Mouse (Mus musculus): ENCODE results near the gene Tnfrsf23.
"Not testable (repeated sequence)": the region's sequence is repeated elsewhere in the genome, so short reads cannot be mapped to it uniquely, and the experiment has no call there.

Gene Tnfrsf23

DNA sequence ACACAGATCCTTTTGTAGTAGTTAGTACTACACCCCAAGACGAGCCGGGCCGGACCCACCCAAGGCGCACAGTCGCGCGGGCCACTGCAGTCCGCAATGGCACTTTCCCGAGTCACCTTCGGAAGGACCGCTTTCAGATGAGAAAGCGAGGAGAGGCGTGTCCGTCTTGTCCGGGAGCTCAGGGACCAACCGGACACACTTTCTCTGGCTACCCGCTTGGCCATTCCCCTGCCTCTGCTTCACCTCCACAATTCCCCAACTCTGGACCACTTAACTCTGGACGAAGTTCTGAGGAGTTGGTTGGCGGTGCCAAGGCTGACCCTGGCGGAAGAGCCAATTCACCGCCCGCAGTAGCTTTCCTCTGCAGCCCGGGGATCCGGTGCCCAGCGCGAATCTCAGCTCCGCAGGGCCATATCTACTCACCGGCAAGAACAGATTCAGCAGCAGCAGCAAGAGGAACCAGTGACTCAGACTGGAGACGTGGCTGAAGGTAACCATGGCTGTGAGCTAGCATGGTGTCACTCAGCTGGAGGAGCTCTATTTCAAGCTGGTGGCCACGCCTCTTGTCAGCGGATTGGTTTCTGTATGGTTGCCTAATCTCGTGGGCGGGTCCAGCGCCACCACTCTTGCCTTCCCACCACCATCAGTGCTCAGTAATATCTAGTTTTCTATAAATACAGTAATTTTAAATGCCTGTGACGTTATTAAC is at the start of gene Tnfrsf23:
TSS of gene Tnfrsf23 (minus strand) at position 514 of the 709 bp plus-strand sequence.
- DNase-seq (ENCODE audit: low spot score in 2 of 2), result peak; percentile 82 to 87

DNA sequence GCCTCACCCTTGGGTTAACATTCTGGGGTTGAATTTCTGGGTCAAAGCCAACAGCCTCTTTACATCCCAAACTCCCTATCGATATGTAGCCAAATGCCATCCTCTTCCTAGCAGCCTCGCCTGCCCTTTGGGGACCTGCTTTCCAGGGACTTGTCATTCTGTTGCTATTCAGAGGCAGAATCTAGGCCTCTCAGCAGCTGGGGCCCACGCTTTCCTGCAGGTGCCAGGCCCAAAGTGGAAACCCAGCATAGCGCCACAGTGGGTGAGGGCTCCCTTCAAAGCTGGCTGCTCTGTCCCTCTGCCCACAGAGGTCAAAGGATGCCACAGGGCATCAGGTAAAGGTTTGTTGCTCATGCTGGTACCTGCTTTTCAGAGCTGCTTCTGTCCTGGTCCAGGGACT is 48.1 kb upstream of the Tnfrsf23 start:
- DNase-seq (ENCODE audit: low spot score in 2 of 2), result no peak

DNA sequence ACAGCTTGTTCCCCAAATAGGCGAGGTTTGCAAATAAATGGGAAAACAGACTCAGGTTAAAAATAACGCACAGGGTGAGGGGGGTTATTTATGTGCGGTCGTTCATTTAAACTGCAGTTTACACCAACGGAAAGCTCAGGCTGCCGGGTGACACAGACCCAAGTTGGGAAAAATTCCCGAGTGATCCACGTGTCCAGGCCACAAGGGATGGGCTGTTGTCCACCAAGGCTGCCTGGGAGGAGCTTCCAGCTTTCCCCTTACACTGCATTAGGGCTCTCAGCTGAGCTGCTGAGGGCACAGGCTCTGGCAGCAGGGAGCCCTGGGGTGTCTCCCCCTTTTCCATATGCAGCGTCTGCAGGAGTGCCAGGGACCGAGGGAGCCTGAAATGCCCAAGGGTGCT is 44.2 kb upstream of the Tnfrsf23 start:
- no peak for DNase-seq (ENCODE audit: low spot score in 2 of 2)

DNA sequence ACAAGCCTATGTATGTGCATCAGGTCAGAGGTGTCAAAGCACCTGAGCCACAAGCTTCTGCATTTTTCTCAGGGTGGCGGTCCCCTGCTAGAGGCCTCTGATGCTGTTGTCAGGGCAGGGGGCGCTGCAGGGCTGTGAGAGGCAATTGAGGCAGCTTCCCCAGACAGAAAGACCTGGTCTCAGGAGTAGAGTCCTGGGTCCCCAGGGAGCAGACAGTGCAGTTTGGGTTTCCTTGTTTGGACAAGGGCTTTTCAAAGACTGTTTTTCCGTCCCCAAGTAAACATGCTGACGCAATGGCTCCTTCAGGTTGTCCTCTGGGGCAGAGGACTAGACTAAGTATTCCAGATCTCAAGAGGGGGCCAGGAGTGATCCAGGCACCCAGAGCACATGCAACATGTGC is 40.7 kb upstream of the Tnfrsf23 start:
- DNase-seq (ENCODE audit: low spot score in 2 of 2), result no peak

DNA sequence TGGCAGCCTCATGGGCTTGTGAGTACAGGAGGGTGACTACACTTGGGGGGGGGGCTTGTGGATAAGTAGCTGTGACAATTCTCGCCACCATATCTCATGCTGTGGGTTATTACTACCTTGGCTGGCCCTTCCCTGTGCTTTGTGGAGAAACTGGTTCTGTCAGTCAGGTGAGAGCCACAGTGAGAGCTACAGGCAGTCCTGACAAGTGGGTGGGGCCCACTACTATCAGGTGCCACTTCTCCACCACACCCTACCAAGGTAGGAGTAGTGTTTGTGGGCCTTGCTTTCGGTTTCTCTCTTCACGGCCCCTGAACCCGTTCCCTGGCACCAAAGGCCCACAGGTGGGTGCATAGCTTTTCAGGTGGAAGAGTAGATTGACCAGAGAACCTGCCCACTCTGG is 38.2 kb upstream of the Tnfrsf23 start:
- DNase-seq (ENCODE audit: low spot score in 2 of 2), result no peak

DNA sequence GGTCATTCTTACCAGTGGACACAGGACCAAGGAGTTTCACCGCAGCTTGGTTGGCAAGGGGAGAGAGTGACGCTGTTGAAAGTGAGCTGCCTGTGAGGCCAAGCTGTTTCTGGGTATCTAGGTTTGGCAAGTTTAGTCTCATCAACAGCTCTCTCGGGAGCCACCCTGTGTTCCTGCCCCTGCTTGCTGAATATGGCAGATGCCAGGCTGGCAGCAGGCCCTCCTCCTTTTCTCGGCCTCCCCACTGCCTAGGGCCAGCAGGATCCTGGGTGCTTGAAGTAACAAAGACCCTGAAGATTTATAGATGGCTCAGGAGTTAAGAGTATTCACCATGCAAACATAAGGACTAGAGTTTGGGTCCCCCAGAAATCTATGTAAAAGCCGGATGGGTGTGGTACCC is 37.0 kb upstream of the Tnfrsf23 start:
- DNase-seq (ENCODE audit: low spot score in 2 of 2), result no peak

DNA sequence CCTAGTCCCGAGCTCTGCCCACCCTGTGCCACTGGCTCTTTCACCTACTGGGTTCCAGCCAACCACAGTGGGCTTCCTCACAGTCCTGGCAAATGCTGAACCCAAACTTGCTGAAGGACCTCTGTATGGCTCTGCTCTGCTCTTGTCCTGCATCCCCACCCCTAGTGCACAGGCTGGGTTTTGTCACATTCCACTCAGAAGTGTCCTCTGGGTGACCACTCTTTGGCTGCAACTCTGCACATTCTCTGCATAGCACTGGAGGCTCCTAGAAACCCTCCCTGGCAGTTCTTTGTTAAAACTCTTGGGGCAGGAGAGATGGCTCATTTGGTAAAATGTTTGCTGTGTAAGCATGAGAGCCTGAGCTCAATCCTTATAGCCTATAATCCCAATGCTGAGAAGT is 32.1 kb upstream of the Tnfrsf23 start:
- no peak for DNase-seq (ENCODE audit: low spot score in 2 of 2)

DNA sequence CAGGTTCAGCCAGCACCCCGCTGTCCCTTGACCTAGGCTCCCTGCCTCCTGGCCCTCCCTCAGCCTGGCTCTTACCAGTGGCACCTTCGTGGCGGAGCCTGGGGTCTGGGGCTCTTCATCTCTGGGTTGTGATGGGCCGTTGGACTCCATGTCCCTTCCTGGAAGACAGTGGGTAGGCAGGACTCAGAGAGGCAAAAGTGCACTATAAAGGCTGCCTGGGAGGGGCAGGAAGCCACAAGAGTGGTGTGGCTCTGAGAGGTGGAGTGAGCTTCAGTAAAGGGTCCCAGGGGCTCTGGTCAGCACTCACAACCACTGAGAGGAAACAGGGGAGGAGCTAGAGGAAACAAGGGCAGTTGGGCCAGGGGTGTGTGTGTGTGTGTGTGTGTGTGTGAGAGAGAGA is 27.7 kb upstream of the Tnfrsf23 start:
- DNase-seq (ENCODE audit: low spot score in 2 of 2), result no peak

DNA sequence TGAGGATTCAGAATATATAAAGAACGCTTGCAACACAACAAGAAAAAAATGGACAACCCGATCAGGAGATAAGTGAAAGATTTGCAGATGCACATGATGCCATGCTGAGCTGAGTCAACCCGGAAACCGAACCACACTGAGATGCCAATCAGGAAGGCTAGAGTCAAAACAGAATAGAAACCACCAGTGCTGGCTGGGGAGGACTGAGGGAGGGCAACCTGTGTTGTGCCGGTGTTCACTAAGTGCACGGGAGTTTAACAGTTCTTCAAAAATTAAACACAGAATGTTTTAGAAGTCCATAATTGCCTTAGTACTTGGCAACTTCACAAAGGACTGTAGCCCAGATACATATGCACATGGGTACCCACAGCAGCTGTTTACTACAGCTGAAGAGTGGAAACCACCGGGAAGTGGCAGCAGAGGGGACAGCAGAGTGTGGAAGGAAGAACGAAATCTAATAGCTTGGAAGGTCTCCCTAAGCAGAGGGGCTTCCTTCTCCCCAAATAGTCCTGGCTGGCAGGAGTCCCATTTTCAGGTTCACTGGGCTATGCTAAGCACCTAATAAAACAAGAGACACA is 27.2 kb upstream of the Tnfrsf23 start:
- no peak for DNase-seq (ENCODE audit: low spot score in 2 of 2)

DNA sequence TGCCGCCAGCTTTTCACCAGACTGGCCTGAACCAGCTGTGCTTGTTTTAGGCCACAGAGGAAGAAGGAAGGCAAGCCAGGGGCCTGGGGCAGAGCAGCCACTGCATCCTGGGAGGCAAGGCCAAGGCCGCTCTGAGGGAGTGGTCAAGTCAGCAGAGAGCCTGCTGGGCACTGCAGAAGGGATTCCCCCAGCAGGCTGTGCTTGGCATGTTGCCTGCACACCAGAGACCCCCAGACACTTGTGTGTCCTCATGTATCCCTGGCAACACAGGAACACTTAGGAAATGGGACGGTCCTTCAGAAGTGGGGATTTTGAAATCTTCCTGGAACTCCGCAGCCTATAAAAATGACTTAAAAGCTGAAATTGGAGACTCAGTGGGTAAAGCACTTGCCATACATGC is 26.4 kb upstream of the Tnfrsf23 start:
- DNase-seq (ENCODE audit: low spot score in 2 of 2), result no peak

DNA sequence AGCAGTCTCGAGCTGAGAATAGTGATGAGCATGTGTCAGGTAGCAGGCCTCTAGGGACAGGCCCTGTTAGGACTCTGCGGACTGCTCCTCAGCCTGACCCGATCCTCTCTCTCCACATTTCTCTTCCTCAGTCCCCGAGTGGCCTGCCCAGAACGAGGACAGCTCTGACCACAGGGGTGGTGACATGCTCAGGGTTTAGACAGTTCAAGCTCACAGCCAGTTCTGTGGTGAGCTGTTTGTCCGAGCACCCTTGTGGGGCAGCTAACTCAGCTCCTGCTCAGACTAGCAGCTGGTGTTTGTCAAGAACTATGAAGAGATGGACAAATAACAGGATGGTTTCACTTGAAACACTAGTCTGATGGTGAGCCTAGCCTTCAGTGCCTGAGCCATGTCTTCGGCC is 25.7 kb upstream of the Tnfrsf23 start:
- DNase-seq (ENCODE audit: low spot score in 2 of 2), result no peak

DNA sequence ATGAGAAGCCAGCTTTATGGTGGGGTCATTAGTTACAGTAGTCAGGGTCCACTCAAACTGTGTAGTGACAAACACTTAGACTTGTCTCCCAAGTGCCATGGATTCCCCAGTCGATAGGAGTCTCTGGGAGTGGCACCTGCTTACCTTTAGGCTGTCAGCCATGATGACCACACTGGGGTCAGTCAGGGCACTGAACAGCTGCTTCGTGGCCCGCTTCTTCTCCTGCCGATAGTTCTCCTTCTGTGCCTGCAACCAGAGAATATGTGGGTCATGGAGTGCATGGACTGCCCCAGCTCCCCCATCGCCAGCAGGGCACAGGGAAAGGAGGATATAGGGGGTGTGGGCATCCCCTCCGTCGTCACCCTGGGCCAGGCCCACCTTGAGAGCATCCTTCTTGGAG is 23.7 kb upstream of the Tnfrsf23 start:
- no peak for DNase-seq (ENCODE audit: low spot score in 2 of 2)

DNA sequence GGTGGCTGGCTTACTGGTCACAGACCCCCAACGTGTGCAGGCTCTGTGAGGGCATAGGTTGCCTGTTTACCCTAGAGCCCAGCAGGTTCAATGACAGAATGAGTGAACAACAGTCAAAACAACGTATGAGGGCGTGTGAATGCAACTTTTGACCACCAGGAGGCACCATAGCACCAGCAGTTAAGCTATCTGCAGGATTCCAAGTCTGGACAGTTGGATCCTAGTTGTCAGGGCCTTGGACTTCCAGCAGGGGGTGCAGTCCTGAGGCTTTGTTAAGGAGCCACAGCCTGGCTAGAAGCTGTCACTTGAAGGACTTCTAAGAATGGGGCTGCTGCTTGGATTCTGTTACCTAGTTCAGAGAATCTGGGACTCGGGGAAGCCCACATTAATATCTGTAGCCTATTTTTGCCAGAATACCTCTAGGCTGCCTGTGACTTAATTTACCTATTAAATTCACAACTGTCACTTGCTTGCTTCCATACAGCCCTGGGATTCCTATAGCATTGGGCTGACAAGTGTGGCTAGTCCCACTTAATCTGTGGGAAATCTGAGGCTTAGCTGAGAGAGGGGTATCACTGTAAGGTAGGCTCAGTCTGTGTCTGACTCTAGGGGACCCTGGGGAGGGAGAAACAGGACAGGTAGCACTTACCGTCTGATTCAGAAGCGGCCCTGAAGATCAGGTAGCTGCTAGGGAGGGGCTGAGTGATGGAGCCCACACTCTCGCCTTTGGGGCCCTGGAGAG is 21.2 kb upstream of the Tnfrsf23 start:
- peak; percentile 91 to 93 for DNase-seq (ENCODE audit: low spot score in 2 of 2)

DNA sequence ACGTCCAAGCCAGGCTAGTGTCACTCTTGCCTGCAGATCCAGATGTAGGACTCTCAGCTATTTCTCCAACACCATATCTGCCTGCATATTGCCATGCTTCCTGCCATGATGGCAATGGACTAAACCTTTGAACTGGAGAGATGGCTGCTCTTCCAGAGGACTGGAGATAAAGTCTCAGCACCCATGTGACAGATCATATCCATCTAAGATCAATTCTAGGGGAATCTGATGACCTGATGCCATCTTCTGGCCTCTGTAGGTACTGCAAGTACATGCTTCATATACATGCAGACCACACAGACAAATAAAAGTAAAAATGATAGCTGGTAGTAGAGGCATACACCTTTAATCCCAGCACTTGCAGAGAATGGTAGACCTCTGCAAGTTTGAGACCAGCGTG is 10.5 kb upstream of the Tnfrsf23 start:
- DNase-seq (ENCODE audit: low spot score in 2 of 2), result no peak

DNA sequence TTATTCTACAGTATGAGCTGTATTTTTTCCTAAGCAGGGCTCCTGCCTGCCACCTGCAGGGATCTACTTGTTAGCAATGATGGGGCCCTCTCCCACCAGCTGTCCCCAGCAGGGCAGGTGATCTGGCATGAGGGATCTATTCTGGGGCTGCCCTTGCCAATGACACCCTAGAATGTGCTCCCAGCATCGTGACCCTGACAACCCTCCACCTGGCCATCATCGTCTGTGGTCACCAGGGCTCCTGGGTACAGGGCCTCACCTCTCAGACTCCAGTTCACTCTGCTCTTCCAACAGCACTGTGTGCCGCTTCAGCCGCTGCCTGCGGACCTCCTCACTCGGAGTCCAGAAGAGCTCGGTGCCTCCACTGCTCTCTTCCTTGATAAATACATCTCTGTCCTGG is 8.9 kb upstream of the Tnfrsf23 start:
- peak in 1 of 2 experiments; percentile 18 for DNase-seq (ENCODE audit: low spot score in 2 of 2)

DNA sequence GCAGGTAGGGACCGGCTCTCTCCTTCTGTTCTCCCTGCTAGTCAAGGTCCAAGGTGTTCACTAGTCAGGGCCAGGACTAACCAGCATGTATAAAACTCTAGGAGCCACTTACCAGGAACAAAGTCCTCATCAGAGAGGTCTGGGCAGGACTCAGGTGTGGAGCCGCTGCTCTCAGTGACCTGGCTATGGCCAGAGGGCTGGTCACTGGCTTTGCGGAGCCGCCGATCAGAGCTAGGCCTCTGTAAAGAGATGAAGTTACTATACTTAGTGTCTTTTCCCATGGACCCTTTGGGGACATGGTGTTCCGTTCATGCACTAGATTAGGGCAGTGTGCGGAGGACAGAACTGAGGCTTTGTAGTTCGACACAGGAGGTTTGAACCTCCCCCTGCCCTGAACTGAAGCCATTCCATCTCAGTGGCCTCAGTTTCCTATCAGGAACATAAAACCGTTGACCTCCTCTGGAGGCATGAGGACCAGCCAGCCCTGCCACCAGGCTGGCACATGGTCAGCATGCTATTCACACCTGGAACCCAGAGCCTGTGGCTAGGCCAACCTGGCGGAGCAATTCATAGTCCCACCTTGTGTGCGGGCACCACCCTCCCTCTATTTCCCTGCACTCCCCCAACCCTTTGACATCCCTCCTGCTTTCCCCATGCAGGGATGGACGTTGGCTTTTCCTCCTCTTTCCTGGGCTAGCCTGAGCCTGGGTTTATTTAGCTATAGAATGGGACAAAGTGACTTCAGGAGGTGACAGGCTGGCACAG is 7.3 kb upstream of the Tnfrsf23 start:
- DNase-seq (ENCODE audit: low spot score in 2 of 2), result peak in 1 of 2 experiments; percentile 6

DNA sequence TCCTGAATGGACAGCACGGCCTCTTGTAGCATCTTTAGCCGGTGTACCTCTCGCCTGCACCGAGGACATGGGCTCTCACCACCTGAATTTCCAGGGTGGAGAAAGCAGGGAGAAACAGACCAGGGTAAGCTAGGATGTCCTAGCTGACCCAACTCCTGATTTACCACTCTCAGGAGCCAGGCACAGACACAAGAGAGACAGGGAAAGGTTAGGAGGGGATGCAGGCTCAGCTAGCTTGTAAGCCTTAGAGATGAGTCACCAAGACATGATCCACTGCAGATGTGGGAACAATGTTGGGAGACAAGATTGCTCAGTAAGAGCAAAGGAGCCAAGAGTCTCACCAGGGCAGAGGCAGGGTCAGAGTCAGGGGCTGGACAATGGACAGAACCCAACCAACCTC is 6.2 kb upstream of the Tnfrsf23 start:
- DNase-seq (ENCODE audit: low spot score in 2 of 2), result no peak

DNA sequence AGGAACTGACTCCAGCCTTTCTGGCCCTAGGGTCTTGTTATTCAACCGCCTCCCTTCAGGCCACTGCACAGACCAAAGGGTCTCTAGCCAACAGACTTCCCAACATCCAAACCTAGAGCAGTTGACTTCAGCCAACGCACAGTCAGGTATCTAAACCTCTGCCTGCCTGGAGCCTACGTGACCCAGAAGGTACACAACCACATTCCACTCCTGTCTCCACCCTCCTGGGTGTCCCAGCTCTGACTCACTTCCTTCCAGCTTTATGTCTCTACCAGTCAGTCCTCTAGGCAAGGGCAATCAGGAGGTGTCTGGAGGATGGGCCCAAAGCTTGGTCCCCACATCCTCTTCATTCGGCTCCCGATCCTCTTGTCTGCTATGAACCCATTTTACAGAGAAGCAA is 5.5 kb upstream of the Tnfrsf23 start:
- no peak for DNase-seq (ENCODE audit: low spot score in 2 of 2)

DNA sequence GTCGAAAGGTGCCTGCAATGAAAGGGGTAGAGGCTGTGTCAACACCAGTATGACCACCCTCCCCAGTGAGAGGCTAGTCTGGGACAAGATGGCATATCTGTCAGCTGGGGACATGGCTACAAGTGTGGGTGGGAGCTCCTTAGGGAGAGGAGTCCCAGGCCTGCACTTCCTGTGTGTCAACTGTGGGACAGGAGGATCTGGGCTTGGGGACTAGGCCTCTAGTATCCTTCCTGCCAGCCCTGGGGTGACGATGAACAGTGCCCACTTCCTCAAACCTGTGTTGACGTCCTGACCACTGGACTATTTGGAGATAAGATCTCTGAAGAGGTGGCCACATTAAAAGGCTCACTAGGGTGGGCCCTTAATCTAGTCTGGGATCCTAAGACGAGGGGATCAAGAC is 4.3 kb upstream of the Tnfrsf23 start:
- DNase-seq (ENCODE audit: low spot score in 2 of 2), result no peak

DNA sequence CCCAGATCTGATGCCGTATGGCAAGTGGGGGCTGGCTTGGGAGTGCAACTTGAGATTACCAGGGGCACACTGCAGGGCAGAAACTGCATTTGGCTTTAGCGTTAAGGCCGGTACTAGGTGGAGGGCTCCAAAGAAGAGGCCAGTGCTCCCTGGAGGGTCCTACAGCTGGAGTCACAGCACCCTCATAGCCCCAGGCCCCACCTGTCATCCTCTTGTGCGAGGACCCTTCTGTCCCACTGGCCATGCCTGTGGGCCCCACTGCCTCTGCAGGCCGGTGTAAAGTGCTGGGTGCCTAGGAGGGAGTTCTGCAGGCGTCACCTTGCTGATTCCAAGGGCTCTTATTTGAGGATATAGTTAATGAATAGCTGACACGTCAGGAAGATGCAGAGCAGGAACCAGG is 3.8 kb upstream of the Tnfrsf23 start:
- peak in 1 of 2 experiments; percentile 14 for DNase-seq (ENCODE audit: low spot score in 2 of 2)

DNA sequence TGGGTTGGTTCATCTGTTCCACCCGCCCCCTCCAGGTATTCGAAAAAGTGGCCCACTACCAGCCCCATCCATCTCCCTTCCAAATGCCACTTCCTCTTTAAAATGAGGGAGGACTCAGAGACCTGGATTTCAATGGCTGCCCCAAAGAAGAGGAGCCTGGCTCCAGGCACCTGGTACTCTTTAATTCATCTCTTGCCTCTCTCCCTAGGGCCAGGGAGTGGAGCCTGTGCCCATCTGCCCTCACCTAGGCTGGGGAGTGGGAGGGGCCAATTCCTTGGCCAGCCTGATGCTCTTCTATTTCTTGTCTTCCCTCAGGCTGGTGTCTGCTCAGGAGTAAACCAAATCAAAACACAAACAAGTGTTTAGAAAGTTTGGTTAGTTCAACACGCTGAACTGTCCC is 1.0 kb upstream of the Tnfrsf23 start:
- DNase-seq (ENCODE audit: low spot score in 2 of 2), result peak in 1 of 2 experiments; percentile 16

DNA sequence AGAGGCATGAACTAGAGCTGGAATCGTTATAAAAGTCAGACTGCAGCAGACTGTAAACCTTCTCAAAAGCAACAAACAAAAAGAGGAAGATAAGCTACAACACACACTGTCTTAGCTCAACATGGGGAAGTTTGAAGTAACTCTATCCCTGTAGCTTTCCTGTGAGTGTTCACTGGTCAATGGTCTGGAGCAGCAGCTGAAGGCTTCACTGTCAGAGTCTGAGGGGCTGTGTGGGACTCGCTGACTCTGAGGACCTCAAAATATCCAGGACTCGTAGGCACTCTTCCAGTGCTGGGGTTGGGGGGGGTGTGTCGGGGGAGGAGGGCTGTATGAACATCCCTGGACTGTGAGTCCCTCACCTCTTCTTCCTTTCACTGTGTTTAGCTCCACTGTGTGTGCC is 519 bp upstream of the Tnfrsf23 start:
- DNase-seq (ENCODE audit: low spot score in 2 of 2), result not testable (repeated sequence)
